Comparison of ENCODE assay signal across 28 mouse cellular contexts in the genomic region with DNA sequence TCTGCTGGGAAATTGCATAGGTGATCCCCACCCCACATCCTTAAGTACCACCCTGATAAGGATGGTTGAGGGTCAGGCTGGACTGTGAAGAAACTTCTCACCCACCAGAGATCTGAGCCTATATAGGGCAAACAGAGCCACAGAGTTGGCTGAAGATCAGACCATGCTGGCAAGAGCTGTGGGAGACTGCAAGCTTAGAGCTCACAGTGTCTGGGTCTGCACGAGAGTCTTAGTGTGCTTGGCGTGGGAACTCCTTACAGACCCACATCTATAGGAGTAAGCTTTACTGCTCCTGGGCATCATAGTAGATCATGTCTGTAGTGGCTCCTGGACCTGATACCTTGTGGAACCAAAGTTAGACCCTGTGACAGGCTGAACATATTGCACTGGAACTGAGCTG. TPM values are rescaled to one million over a fixed set of nuclear protein-coding genes. Genes with fewer than 3 reads are reported as not detected.
"Had no signal": no experiment of that assay in that cellular context is flagged by ENCODE, and none has a peak within 500 bp of the region (broad histone marks: within the 10 kb centered on the region; RNA-seq: fewer than 3 reads in every experiment).

No protein-coding gene starts in this region.

- H3K4me3 ChIP-seq: limb, embryonic 12.5 days; limb, embryonic 15.5 days; lung, embryonic 15.5 days; megakaryocyte, embryonic 14.5 days; midbrain, embryonic 13.5 days; myocyte; neural tube, embryonic 13.5 days; stomach, embryonic 15.5 days had no signal

- DNase-seq: kidney, adult 2 months; kidney, postnatal 36 days; left cerebral cortex, postnatal 4 days; liver, postnatal 0 days; lung, postnatal 10 days; lung, postnatal 36 days; retina, postnatal 1 day; right cerebral cortex, postnatal 25 days; spleen, adult 18-20 months; thymus, postnatal 25 days had no signal

- H3K4me1 ChIP-seq: megakaryocyte, embryonic 14.5 days had no signal

- ATAC-seq: intestine, postnatal 0 days; liver, postnatal 0 days; midbrain, embryonic 13.5 days; midbrain, embryonic 16.5 days had no signal

- H3K27ac ChIP-seq: kidney, postnatal 0 days; limb, embryonic 12.5 days; limb, embryonic 15.5 days; liver, embryonic 14.5 days; lung, embryonic 15.5 days; midbrain, embryonic 13.5 days; neural tube, embryonic 13.5 days; stomach, embryonic 15.5 days had no signal

RNA-seq across cellular contexts. Expression of a gene that starts 4.1 kb away (rescaled TPM):
- total RNA-seq: monocyte, adult 5-6 weeks; neutrophil, adult 5-6 weeks had no signal
- polyA plus RNA-seq: liver, embryonic 11.5 days; liver, postnatal 0 days had no signal

RNA-seq across cellular contexts. Expression of a gene that starts 45.0 kb away (rescaled TPM):
- total RNA-seq: layer of hippocampus, postnatal 25 days; left cerebral cortex, adult 18-20 months; left cerebral cortex, postnatal 14 days; left cerebral cortex, postnatal 4 days; monocyte, adult 5-6 weeks; neutrophil, adult 5-6 weeks had no signal
- polyA plus RNA-seq: intestine, postnatal 0 days; kidney, postnatal 0 days; liver, embryonic 11.5 days; liver, embryonic 14.5 days; liver, postnatal 0 days; midbrain, embryonic 13.5 days; midbrain, embryonic 16.5 days; myocyte; neural tube, embryonic 13.5 days had no signal
